Mouse (Mus musculus): Measurements from ENCODE around the gene Itk.

DNA sequence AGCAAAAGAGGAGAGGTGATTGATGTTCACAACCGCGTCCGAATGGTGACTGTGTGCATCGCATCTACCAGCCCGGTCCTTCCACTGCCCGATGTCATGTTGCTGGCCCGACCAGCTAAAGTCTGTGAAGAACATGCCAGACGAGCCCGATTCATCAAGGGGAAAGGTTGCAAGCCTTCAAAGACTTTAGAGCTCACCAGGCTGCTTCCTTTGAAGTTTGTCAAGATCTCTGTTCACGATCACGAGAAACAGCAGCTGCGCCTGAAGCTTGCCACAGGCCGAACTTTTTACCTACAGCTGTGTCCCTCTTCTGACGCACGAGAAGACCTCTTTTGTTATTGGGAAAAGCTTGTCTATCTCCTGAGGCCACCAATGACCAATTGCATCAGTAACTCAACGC is 15.7 kb upstream of the Itk start:
- TF ChIP-seq CTCF (IDR thresholded peaks at IDR 0.05; ENCODE audit: borderline replicate concordance, extremely low read depth, insufficient read depth, insufficient read length) (no peak), POLR2A (IDR thresholded peaks at IDR 0.05; ENCODE audit: borderline replicate concordance, extremely low read depth, insufficient read depth, insufficient read length, poor library complexity, severe bottlenecking) (no peak)
